Mouse (Mus musculus): Measurements from ENCODE around the gene Rinl. TPM values are rescaled to one million over a fixed set of nuclear protein-coding genes. Genes with fewer than 3 reads are reported as not detected.
A peak's percentile ranks its signal among the peaks of the same experiment; 100 is the strongest.

Rinl gene
- total RNA-seq, 2 experiments from 2014 or later, result 2.5 TPM

GRCm38 (mm10) chr7:28810107-28811066 is 21.6 kb downstream of the Rinl start:
- peak; percentile 98 to 100 for DNase-seq

GRCm38 (mm10) chr7:28811228-28811627 is 22.5 kb downstream of the Rinl start:
- DNase-seq, result peak; percentile 89 to 90

GRCm38 (mm10) chr7:28811640-28812275 is 23.0 kb downstream of the Rinl start:
- no peak for DNase-seq

- no peak for DNase-seq
Observed at GRCm38 (mm10) chr7:28812436-28812835, 23.7 kb downstream of the Rinl start.

DNA sequence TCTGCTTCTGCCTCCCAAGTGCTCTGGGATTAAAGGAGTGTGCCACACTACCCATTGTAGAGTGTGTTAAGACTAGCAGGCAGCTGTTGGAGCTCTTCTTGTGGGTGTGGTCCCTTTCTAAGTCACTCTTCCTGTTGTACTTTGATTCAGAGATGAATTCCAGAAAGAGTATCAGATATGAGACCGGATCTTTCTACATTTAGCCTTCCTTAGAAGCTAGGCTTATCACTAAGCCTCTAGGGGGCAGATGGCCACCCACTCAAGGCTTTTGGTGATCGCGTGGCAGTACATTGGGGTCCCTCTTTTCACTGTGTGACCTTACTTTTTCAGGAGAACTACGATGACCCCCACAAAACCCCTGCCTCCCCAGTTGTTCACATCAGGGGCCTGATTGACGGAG is 24.2 kb downstream of the Rinl start:
- DNase-seq, result no peak

DNA sequence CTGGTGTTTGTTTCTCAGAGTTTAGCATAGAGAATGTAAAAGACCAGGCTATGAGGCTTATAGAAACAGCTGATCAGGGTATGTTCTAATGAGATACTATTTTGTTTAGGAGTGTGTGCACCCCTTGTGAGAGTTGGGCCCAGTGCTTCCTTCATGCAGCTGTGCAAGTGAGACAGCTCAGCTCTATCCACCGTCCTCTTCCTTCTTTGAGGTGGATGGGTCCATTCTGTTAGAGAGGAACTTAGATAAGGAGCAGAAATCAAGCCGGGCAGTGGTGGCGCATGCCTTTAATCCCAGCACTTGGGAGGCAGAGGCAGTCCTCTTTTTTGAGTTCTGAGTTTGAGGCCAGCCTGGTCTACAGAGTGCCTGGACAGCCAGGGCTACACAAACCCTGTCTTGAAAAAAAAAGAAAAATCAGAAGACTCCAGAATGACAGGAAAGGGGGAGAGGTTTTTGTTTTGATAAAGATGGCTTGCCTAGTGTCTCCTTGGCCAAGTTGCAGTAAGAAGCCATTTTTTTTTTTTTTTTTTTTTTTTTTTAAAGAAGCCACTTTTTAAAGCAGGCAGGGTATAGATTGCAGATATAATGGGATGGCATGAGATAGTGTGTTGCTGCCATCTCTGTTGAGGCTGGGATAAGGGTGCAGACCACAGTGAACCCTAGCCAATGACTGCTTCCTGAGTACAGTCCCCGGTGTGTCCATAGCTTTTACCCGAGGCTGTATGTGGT is 25.7 kb downstream of the Rinl start:
- no peak for DNase-seq

GRCm38 (mm10) chr7:28815230-28815629 is 26.5 kb downstream of the Rinl start:
- no peak for DNase-seq

DNA sequence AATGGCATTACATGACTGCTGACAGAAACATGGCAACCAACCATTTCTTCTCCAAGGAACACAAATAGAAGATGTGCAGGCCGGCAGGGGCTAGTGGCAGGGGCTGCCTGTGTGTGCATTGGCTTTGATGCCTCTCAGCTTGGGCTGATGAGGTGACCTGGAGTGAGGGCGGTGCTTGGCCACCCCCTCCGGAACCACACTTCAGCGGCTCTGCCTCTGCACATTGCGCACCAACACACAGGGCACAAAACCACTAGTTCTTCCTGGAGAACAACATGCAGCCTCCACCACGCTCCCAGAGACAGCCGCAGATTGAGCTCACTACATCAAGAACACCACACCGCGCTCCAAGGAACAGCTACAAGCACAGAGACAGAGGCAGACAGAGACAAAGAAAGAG is 27.4 kb downstream of the Rinl start:
- peak in 1 of 2 experiments; percentile 11 for DNase-seq

DNA sequence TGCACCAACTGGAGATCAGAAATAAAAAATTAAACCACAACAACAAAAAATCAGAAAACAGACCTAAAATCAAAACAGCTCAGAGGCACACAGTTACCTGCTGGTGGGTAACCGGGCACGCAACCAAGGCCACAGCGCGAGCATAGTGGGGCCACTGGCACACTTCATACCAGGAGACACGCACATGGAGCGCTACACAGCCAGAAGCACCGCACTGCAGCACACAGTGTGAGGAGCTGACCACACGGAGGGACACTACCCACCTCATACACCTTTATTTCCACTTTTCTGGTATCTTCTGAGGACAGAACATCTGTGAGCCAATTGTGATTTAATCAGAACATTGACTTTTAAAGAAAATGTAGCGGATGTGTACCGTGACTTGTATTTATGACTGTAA is 28.2 kb downstream of the Rinl start:
- no peak for DNase-seq

GRCm38 (mm10) chr7:28817524-28817923 is 28.8 kb downstream of the Rinl start:
- no peak for DNase-seq

DNA sequence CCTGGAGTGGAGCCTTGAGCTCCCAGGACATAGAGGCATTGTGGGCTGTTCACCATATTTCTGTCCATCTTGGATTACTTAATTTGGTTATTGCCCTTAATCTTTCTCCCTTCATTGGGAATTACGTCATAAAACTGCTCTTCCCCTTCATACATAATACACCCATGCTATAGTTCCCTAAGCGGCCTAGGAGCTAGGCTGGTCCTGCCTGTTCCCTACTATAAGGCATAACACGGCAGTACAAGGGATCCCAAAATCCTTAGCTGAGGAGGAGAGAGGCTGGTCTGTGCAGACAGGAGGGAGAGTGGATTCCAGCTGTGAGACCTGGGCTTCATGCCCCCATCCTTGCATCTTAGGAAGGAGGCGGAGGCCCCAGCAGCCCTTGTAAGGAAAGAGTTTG is 29.2 kb downstream of the Rinl start:
- DNase-seq, result no peak

- no peak for DNase-seq
Observed at GRCm38 (mm10) chr7:28818436-28818835, 29.7 kb downstream of the Rinl start.

DNA sequence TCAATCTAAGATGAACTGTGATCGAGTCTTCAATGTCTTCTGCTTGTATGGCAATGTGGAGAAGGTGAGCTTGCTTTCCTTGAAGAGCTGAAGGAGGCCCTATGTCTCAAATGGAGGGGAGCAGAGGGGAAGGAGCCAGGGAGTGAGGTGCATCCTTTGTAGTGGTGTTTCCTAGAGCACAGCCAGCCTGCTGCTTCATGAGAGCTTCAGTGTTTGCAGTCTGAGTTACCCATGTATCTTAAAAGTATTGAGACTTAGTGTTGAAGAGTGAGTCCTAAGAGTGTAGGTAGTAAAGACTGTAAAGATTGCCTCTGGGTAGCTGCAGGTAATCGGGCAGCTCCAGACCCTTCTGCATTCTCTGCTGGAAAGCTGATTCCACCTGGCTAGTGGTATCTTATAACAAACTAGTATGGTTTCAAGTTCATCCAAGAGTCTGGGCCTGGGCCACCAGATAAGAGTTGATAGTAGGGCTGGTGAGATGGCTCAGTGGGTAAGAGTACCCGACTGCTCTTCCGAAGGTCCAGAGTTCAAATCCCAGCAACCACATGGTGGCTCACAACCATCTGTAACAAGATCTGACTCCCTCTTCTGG is 30.2 kb downstream of the Rinl start:
- no peak for DNase-seq

- DNase-seq, result no peak
Observed at GRCm38 (mm10) chr7:28819571-28819970, 30.8 kb downstream of the Rinl start.

DNA sequence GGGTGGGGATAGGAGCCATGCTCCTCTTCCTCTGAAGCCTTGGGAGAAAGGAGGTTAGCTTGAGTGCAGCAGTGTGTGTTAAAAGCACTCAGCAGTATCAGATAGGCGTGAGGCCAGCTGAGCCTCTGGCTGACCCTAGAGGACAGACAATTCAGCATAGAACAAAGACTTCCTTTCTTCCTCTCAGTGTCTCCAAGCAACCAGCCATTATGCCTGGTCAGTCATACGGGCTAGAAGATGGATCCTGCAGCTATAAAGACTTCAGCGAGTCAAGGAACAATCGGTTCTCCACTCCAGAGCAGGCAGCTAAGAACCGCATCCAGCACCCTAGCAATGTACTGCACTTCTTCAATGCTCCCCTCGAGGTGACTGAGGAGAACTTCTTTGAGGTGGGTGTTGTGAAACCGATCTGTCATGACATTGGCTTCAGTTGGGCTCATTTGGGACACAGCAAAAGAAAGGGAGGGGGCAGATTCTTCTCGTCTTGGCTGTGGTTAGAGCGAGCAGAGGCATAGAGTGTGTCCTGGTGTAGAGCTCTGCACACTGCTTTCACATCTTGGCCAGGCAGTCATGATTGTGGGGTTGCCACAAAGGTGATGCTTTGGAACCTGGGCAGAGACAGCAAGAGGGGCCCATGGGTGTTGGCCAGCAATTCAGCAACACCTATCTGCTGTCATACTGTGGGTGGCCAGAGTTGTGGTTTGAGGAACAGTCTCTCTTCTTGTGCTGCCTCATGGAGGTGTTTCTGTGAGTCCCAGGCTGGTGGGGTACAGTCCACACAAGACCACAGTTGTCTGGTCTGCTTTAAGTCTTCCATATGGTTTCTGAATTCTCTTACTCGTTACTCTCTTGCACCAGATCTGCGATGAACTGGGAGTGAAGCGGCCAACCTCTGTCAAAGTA is 31.8 kb downstream of the Rinl start:
- DNase-seq, result peak in 1 of 2 experiments; percentile 11

- DNase-seq, result peak; percentile 71 to 80
Observed at GRCm38 (mm10) chr7:28821261-28821831, 32.6 kb downstream of the Rinl start.

DNA sequence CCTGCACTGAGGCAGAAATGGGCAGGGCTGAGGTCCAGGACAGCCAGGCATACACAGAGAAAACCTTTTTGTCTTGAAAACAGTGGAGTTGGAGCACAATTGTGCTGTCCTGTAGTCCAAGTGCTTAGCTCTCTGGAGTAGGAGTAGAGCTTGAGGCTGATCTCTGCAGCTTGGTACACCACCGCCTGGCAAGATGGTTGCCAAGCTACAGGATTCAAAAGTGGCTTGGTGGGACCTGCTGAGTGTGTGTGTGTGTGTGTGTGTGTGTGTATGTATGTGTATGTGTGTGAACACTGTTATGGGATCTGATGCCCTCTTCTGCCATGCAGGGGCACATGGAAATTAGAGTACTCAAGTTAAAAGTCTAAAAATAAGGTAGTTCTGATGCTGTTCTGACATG is 33.8 kb downstream of the Rinl start:
- no peak for DNase-seq

GRCm38 (mm10) chr7:28822993-28823903 is 34.5 kb downstream of the Rinl start:
- DNase-seq, result no peak

DNA sequence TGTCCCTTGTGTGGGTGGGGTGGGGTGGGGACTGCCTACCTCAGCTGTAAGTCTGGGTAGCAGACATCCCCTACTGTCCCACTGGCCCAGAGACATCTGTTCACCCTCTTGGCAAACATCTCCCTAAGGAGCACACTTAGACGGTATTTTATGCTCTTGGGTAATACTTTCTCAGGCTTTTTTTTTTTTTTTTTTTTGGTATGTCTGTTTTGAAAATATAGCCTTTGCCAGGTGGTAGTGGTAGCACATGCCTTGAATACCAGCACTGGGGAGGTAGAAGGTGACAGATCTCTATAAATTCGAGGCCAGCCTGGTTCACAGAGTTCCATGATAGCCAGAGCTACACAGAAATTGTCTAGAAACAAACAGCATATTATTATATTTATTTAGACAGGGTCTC is 35.2 kb downstream of the Rinl start:
- DNase-seq, result no peak

Measured in layer of hippocampus, postnatal 36 days (tissue).